Comparison of ENCODE assay signal across 18 mouse cellular contexts in the genomic region with DNA sequence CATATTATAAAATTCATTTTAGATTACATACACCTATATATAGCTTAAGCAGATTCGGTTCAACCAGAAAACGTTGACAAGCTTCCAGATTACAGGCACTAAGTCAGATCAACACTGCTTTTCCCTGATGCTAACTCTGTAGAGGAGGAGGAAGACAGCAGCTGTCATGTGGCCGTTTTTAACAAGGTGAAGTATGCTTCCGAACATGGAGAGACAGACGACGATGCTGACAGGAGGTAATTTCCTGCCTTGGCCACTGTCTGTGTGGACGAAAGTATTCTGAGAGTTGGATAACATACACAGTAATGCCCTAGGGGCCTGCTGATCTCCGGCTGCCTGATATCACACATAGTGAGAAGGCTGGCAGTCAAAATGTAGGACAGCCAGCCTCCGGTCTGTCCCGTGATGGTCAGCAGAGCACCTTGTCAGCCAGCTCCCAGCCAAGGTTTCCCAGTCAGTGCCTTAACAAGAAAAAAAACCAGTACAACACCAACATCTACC. TPM values are rescaled to one million over a fixed set of nuclear protein-coding genes. Genes with fewer than 3 reads are reported as not detected.
DNase-seq lines count a peak whose midpoint lies in the region; ATAC-seq lines count a peak whose summit lies in the region.
"Had no signal": no experiment of that assay in that cellular context is flagged by ENCODE, and none has a peak within 500 bp of the region (broad histone marks: within the 10 kb centered on the region; RNA-seq: fewer than 3 reads in every experiment).

No protein-coding gene starts in this region.

- peak overlapping the region; percentile 87 for H3K27ac ChIP-seq in heart, embryonic 15.5 days
- H3K27ac ChIP-seq in forebrain, embryonic 11.5 days (ENCODE audit: low read depth, low read length), result no peak overlapping the region
- H3K27ac ChIP-seq: embryonic facial prominence, embryonic 12.5 days; hindbrain, embryonic 10.5 days; kidney, embryonic 15.5 days; macrophage; midbrain, embryonic 15.5 days had no signal

- peak overlapping the region; percentile 43 for H3K4me2 ChIP-seq in heart, embryonic 15.5 days
- no peak overlapping the region for H3K4me2 ChIP-seq in forebrain, embryonic 11.5 days (ENCODE audit: low read depth, low read length, severe bottlenecking)
- H3K4me2 ChIP-seq: embryonic facial prominence, embryonic 12.5 days; kidney, embryonic 15.5 days; midbrain, embryonic 15.5 days had no signal

- peaks cover 15% of the 10 kb centered on the region for H3K4me1 ChIP-seq in heart, embryonic 15.5 days (replicated peaks)
- H3K4me1 ChIP-seq in forebrain, embryonic 11.5 days (replicated peaks; ENCODE audit: control insufficient read depth, insufficient read depth, low read length), result no peaks in the 10 kb centered on the region
- H3K4me1 ChIP-seq: hindbrain, embryonic 10.5 days; kidney, embryonic 15.5 days; midbrain, embryonic 15.5 days had no signal

- whole genome bisulfite sequencing in heart, embryonic 15.5 days, result 12% methylated on average over 10 of the region's 10 CpGs
- WGBS in forebrain, embryonic 11.5 days, result 77% methylated on average over 10 of the region's 10 CpGs

- no peak for DNase-seq in cerebellum, postnatal 4 days (ENCODE audit: low spot score in 2 of 2)
- peak; percentile 50 to 52 for DNase-seq in cerebellum, adult 18-20 months
- DNase-seq in heart, adult 18-20 months, result peak; percentile 74 to 84
- DNase-seq in forebrain, embryonic 11.5 days (ENCODE audit: low spot score), result no peak
- DNase-seq in layer of hippocampus, adult 8-10 months (ENCODE audit: low spot score in 2 of 2), result no peak
- DNase-seq: adrenal gland, postnatal 36 days; liver; lung, adult 2 months; thymus, postnatal 4 days had no signal

- no peak overlapping the region for H3K9ac ChIP-seq in heart, embryonic 15.5 days
- no peak overlapping the region for H3K9ac ChIP-seq in forebrain, embryonic 11.5 days (ENCODE audit: low read length)
- H3K9ac ChIP-seq: embryonic facial prominence, embryonic 12.5 days; kidney, embryonic 15.5 days; midbrain, embryonic 15.5 days had no signal

- H3K27me3 ChIP-seq in heart, embryonic 15.5 days, result no peaks in the 10 kb centered on the region
- H3K27me3 ChIP-seq in forebrain, embryonic 11.5 days (ENCODE audit: control insufficient read depth, insufficient read depth, low read length), result no peaks in the 10 kb centered on the region
- H3K27me3 ChIP-seq: embryonic facial prominence, embryonic 12.5 days; kidney, embryonic 15.5 days; midbrain, embryonic 15.5 days had no signal

- peak; percentile 56; the same call in 1 of the 2 replicates for ATAC-seq in cerebellum, adult (ENCODE audit: insufficient number of reproducible peaks, low FRiP score, low TSS enrichment)
- peak; percentile 90 for ATAC-seq in heart, embryonic 15.5 days (replicated peaks; ENCODE audit: insufficient number of reproducible peaks, insufficient read depth, low FRiP score, low read depth)
- no peak for ATAC-seq in forebrain, embryonic 11.5 days (replicated peaks; ENCODE audit: low FRiP score)
- no peak for ATAC-seq in erythroid progenitor cell, adult 5-6 weeks (replicated peaks; ENCODE audit: low FRiP score, poor library complexity, severe bottlenecking)
- ATAC-seq: activated CD4-positive, CD25-positive, alpha-beta regulatory T cell, adult 4 months; midbrain, embryonic 15.5 days had no signal

- H3K9me3 ChIP-seq in heart, embryonic 15.5 days (replicated peaks), result no peaks in the 10 kb centered on the region
- no peaks in the 10 kb centered on the region for H3K9me3 ChIP-seq in forebrain, embryonic 11.5 days (ENCODE audit: control insufficient read depth, low read length)
- H3K9me3 ChIP-seq: embryonic facial prominence, embryonic 12.5 days; hindbrain, embryonic 10.5 days; kidney, embryonic 15.5 days; midbrain, embryonic 15.5 days had no signal

- no peak overlapping the region for H3K4me3 ChIP-seq in heart, embryonic 15.5 days
- no peak overlapping the region for H3K4me3 ChIP-seq in forebrain, embryonic 11.5 days (ENCODE audit: low read depth, low read length)
- H3K4me3 ChIP-seq: embryonic facial prominence, embryonic 12.5 days; hindbrain, embryonic 10.5 days; kidney, embryonic 15.5 days; midbrain, embryonic 15.5 days had no signal

- H3K36me3 ChIP-seq in heart, embryonic 15.5 days, result no peaks in the 10 kb centered on the region
- no peaks in the 10 kb centered on the region for H3K36me3 ChIP-seq in forebrain, embryonic 11.5 days (ENCODE audit: control insufficient read depth, insufficient read depth, low read length)
- H3K36me3 ChIP-seq: embryonic facial prominence, embryonic 12.5 days; hindbrain, embryonic 10.5 days; kidney, embryonic 15.5 days; midbrain, embryonic 15.5 days had no signal

RNA-seq across cellular contexts. Expression of a gene that starts 17.3 kb away (rescaled TPM):
- 100 to 1,000 TPM; 100 to 107 TPM for total RNA-seq in heart, adult 18-20 months (2021)
- polyA plus RNA-seq in heart, embryonic 15.5 days (2015; fragmentation: Nextera tagmentation; extraction: Ambion mirVana), result 50.9 and 54.1 TPM in 2 replicates
- 11.1 and 14.7 TPM in 2 replicates for polyA plus RNA-seq in forebrain, embryonic 11.5 days (2014; fragmentation: Nextera tagmentation; extraction: Ambion mirVana)
- total RNA-seq in layer of hippocampus, adult 8-10 months (2022), result 10 to 100 TPM; 22.9 to 25.6 (median 23.6) TPM
- 40.4 and 58.3 TPM in 2 replicates for total RNA-seq in erythroid progenitor cell, adult 5-6 weeks (2015; ENCODE audit: low replicate concordance)
- 20.3 and 33.6 TPM in 2 replicates for total RNA-seq in erythroid progenitor cell, adult 5-6 weeks (2017; ENCODE audit: low replicate concordance)

RNA-seq across cellular contexts. Expression of a gene that starts 20.1 kb away (rescaled TPM):
- 100 to 1,000 TPM; 371 to 461 TPM for total RNA-seq in heart, adult 18-20 months (2021)
- 426 and 427 TPM in 2 replicates for polyA plus RNA-seq in heart, embryonic 15.5 days (2015; fragmentation: Nextera tagmentation; extraction: Ambion mirVana)
- polyA plus RNA-seq in forebrain, embryonic 11.5 days (2014; fragmentation: Nextera tagmentation; extraction: Ambion mirVana), result 362 and 367 TPM in 2 replicates
- total RNA-seq in layer of hippocampus, adult 8-10 months (2022), result 100 to 1,000 TPM; 539 to 574 (median 549) TPM
- total RNA-seq in erythroid progenitor cell, adult 5-6 weeks (2015; ENCODE audit: low replicate concordance), result 46.1 and 72.5 TPM in 2 replicates
- total RNA-seq in erythroid progenitor cell, adult 5-6 weeks (2017; ENCODE audit: low replicate concordance), result 24.0 and 38.4 TPM in 2 replicates

Comparison
In these comparisons a context has a peak if more than half of its experiments do, and no peak if none do; other contexts are left out.
1. DNase-seq: peak in cerebellum, adult 18-20 months (2 of 2) and heart, adult 18-20 months (2 of 2); none in cerebellum, postnatal 4 days (0 of 2), forebrain, embryonic 11.5 days (single experiment) and layer of hippocampus, adult 8-10 months (0 of 2).
2. ATAC-seq: peak in cerebellum, adult (single experiment) and heart, embryonic 15.5 days (single experiment); none in forebrain, embryonic 11.5 days (single experiment) and erythroid progenitor cell, adult 5-6 weeks (single experiment).
3. RNA of a gene that starts 20.1 kb away (total RNA-seq): 539 to 574 TPM in layer of hippocampus, adult 8-10 months and 371 to 461 TPM in heart, adult 18-20 months; 24.0 to 72.5 TPM in erythroid progenitor cell, adult 5-6 weeks; every median in the first group is over 4 times any median in the second.